Mouse (Mus musculus): ENCODE results near the gene Tmem8b. TPM values are rescaled to one million over a fixed set of nuclear protein-coding genes. Genes with fewer than 3 reads are reported as not detected.
A peak's percentile ranks its signal among the peaks of the same experiment; 100 is the strongest.

Tmem8b gene
- polyA plus RNA-seq, 1 experiment from 2014 or later, result 3.5 TPM

DNA sequence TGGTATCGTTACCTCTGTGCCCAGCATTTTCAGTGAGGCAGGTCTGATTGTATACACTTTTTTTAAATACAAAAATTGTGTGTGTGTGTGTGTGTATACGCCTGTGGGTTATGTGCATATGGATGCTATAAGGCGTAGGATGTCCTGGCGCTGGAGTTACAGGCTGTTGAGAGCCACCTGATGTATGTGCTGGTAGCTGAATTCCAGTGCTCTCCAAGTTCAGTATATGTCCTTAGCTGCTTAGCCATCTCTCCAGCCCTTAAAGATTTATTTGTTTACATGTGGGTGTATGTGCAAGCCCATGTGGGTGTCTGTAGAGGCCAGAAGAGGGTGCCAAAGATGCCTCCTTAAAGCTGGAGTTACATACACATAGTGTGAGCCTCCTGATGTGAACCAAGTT lies 11.6 kb upstream of the Tmem8b start:
- 50% methylated on average over 4 of the region's 4 CpGs for WGBS
- no peak for TF ChIP-seq CTCF (IDR thresholded peaks at IDR 0.05; ENCODE audit: low read depth)
- DNase-seq (peak; percentile 8), ATAC-seq (ENCODE audit: insufficient read depth) (no peak)
- Histone ChIP-seq H3K27ac (ENCODE audit: low read depth) (no peak overlapping the region), H3K36me3 (ENCODE audit: insufficient read depth) (no peaks in the 10 kb centered on the region), H3K4me2 (peak overlapping the region; percentile 89), H3K4me1 (ENCODE audit: insufficient read depth) (no peaks in the 10 kb centered on the region), H3K27me3 (ENCODE audit: insufficient read depth, low read length) (peaks cover 1% of the 10 kb centered on the region; the same call in 1 of the 2 replicates), H3K9me3 (ENCODE audit: low read depth, low read length) (no peaks in the 10 kb centered on the region), H3K9ac (no peak overlapping the region), H3K4me3 (ENCODE audit: low read depth, low read length) (peak overlapping the region; percentile 79)

DNA sequence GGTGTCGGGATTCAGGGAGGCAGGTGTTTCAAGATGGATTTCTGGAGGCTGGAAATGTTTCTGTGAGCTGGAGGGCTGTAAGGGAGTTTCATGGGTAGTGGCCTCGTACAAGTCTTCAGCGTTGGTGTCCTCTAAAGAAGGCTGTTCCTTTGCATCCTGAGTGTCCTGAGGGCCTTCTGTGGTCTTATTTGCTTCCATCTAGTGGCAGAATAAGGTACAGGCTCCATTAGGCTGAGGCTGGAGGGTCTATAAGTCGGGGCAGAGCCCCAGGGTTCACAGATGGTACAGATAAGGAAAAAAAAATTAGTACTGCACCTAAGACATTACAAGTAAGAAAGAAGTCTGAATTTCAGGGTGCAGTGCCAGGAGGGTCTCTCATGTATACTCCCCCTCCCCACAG lies 2.4 kb upstream of the Tmem8b start:
- peak; percentile 68 for TF ChIP-seq CTCF (IDR thresholded peaks at IDR 0.05; ENCODE audit: low read depth)
- H3K4me2 ChIP-seq, result no peak overlapping the region
- no peak overlapping the region for H3K4me3 ChIP-seq (ENCODE audit: low read depth, low read length)
- H3K9ac ChIP-seq, result no peak overlapping the region
- 15% methylated on average over 4 of the region's 4 CpGs for whole genome bisulfite sequencing
- H3K9me3 ChIP-seq (ENCODE audit: low read depth, low read length), result no peaks in the 10 kb centered on the region
- no peaks in the 10 kb centered on the region for H3K36me3 ChIP-seq (ENCODE audit: insufficient read depth)
- no peaks in the 10 kb centered on the region for H3K4me1 ChIP-seq (ENCODE audit: insufficient read depth)
- H3K27ac ChIP-seq (ENCODE audit: low read depth), result no peak overlapping the region
- DNase-seq, result peak; percentile 64
- H3K27me3 ChIP-seq (ENCODE audit: insufficient read depth, low read length), result peaks cover 20% of the 10 kb centered on the region
- ATAC-seq (ENCODE audit: insufficient read depth), result no peak

DNA sequence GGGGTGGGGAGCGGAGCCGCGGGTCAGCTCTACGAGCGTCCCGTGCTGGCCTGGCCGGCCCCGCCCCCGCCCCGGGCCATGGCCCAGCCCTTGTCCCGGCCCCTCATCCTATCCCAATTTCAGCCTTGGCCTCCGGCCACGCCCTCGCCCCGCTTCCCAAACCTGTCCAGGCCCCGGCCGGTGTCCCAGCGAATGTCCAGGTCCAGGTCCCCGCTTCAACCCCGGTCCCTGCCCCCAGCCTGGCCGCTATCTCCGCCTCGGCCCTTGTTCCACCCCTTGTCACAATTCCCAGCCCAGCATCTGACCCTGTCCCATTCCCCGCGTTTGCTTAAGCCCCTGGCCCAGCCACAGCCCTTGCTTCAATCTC lies 640 bp downstream of the Tmem8b start:
- Histone ChIP-seq H3K4me3 (ENCODE audit: low read depth, low read length) (peak overlapping the region; percentile 77), H3K27ac (ENCODE audit: low read depth) (peak overlapping the region; percentile 46; the same call in 1 of the 2 replicates), H3K36me3 (ENCODE audit: insufficient read depth) (0 out of 2 replicates have a peak, but pooled peaks cover 4% of the 10 kb centered on the region), H3K4me1 (ENCODE audit: insufficient read depth) (no peaks in the 10 kb centered on the region), H3K27me3 (ENCODE audit: insufficient read depth, low read length) (peaks cover 7% of the 10 kb centered on the region; the same call in 1 of the 2 replicates), H3K4me2 (peak overlapping the region; percentile 83), H3K9ac (peak overlapping the region; percentile 88), H3K9me3 (ENCODE audit: low read depth, low read length) (no peaks in the 10 kb centered on the region)
- whole genome bisulfite sequencing, result 2% methylated on average over 16 of the region's 25 CpGs
- no peak for TF ChIP-seq CTCF (IDR thresholded peaks at IDR 0.05; ENCODE audit: low read depth)
- peak; percentile 89 for ATAC-seq (ENCODE audit: insufficient read depth)
- peak; percentile 70 for DNase-seq

DNA sequence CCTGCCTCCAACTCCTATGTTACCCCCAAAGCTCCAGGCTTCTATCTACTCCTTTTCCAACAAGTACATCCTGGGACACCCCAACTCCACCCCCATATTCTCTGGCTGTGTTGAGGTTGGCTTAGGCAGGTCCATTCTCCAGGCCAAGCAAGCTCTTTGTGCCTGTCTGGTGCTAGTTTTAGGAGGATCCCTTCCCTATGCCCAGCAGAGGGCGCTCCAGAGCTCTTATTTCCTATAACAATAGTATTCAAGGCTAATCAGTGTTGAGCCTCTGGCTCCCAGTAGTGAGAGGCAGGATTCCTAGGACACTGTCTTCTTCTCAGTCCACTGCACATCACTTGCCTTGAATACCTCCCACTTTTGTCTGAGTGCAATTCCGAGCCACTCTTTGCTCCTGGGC lies 3.3 kb downstream of the Tmem8b start:
- 0 out of 2 replicates have a peak, but pooled peaks have one; percentile 12 for ATAC-seq (ENCODE audit: insufficient read depth)
- H3K4me3 ChIP-seq (ENCODE audit: low read depth, low read length), result no peak overlapping the region
- 7% methylated on average over 2 of the region's 2 CpGs for WGBS

DNA sequence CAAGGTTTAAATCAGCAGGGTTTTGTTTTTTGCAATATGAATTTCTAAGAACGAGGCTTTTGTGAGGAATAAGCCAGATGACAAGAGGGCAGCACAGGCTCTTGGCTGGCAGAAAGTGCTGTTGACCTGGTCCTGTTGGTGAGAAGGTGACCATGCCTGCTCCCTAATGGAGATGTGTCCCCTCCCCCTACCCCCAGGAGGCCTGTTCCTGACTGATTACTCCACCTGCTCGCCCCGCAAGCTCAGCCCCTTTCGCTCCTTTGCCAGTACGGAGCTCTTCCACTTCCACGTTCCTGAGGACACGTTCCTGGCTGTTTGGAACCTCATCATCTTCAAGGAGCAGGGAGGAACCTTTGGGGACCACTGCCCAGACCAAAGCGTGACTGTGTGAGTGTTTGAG lies 4.9 kb downstream of the Tmem8b start:
- Histone ChIP-seq H3K36me3 (ENCODE audit: insufficient read depth) (peaks cover 8% of the 10 kb centered on the region; the same call in 1 of the 2 replicates), H3K4me1 (ENCODE audit: insufficient read depth) (no peaks in the 10 kb centered on the region), H3K27me3 (ENCODE audit: insufficient read depth, low read length) (no peaks in the 10 kb centered on the region), H3K4me2 (no peak overlapping the region), H3K9ac (no peak overlapping the region), H3K27ac (ENCODE audit: low read depth) (no peak overlapping the region), H3K9me3 (ENCODE audit: low read depth, low read length) (no peaks in the 10 kb centered on the region), H3K4me3 (ENCODE audit: low read depth, low read length) (no peak overlapping the region)
- WGBS, result 86% methylated on average over 8 of the region's 8 CpGs
- TF ChIP-seq CTCF (IDR thresholded peaks at IDR 0.05; ENCODE audit: low read depth), result no peak
- DNase-seq (no peak), ATAC-seq (ENCODE audit: insufficient read depth) (no peak)

More for the DNA sequence above, 3.3 kb downstream of the Tmem8b start:
- TF ChIP-seq CTCF (IDR thresholded peaks at IDR 0.05; ENCODE audit: low read depth), result peak; percentile 84
- Histone ChIP-seq H3K4me1 (ENCODE audit: insufficient read depth) (no peaks in the 10 kb centered on the region), H3K9ac (no peak overlapping the region), H3K4me2 (no peak overlapping the region), H3K27me3 (ENCODE audit: insufficient read depth, low read length) (no peaks in the 10 kb centered on the region), H3K36me3 (ENCODE audit: insufficient read depth) (0 out of 2 replicates have a peak, but pooled peaks cover 8% of the 10 kb centered on the region), H3K27ac (ENCODE audit: low read depth) (no peak overlapping the region), H3K9me3 (ENCODE audit: low read depth, low read length) (no peaks in the 10 kb centered on the region)
- peak; percentile 97 for DNase-seq

DNA sequence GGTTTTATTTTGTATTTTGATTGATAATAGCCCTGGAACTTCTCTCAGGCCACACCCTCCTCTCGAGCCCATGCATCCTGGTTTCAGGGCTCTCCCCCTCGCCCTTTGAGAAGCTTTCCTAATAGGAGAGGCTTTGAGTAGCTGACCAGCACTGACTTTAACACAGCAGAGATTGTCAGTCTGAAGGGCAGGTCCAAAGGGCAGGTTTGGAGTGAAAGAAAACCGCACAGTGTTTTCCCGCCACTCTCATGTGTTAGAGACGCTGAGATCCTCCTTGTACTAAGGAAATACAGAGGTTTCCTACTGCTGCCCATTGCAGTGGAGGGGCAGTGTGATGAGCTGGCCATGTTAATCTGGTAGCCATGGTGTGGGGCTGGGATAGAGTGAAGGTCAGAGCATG lies 6.2 kb downstream of the Tmem8b start:
- ATAC-seq (ENCODE audit: insufficient read depth), result no peak
- 80% methylated on average over 5 of the region's 5 CpGs for WGBS
- no peak for TF ChIP-seq CTCF (IDR thresholded peaks at IDR 0.05; ENCODE audit: low read depth)
- no peak for DNase-seq
- peaks cover 8% of the 10 kb centered on the region; the same call in 1 of the 2 replicates for H3K36me3 ChIP-seq (ENCODE audit: insufficient read depth)
- no peak overlapping the region for H3K9ac ChIP-seq
- no peak overlapping the region for H3K27ac ChIP-seq (ENCODE audit: low read depth)
- no peaks in the 10 kb centered on the region for H3K27me3 ChIP-seq (ENCODE audit: insufficient read depth, low read length)
- no peaks in the 10 kb centered on the region for H3K4me1 ChIP-seq (ENCODE audit: insufficient read depth)
- no peak overlapping the region for H3K4me3 ChIP-seq (ENCODE audit: low read depth, low read length)
- no peak overlapping the region for H3K4me2 ChIP-seq
- H3K9me3 ChIP-seq (ENCODE audit: low read depth, low read length), result no peaks in the 10 kb centered on the region

DNA sequence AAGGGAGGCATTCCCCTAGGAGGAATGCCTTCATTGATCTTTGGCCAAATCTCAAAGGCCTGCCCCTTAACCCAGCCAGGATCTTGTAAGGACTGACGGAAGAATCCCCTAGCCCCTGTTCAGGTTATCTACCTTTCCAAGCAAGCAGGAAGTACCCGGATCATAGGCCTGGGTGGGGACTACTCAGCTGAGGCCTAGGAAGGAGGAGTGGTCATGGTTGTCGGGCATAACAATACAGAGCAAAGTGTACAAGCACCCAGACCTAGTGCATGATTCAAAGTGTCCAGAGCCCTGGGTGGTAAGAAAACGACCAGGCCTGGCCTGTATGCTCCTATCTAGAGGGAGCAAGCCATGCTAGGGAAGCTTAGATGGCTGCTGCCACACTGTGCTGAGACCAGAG lies 6.8 kb downstream of the Tmem8b start:
- Histone ChIP-seq H3K4me3 (ENCODE audit: low read depth, low read length) (no peak overlapping the region), H3K4me2 (no peak overlapping the region), H3K36me3 (ENCODE audit: insufficient read depth) (peaks cover 8% of the 10 kb centered on the region; the same call in 1 of the 2 replicates), H3K9me3 (ENCODE audit: low read depth, low read length) (no peaks in the 10 kb centered on the region), H3K27ac (ENCODE audit: low read depth) (no peak overlapping the region), H3K9ac (no peak overlapping the region), H3K27me3 (ENCODE audit: insufficient read depth, low read length) (no peaks in the 10 kb centered on the region), H3K4me1 (ENCODE audit: insufficient read depth) (no peaks in the 10 kb centered on the region)
- ATAC-seq (ENCODE audit: insufficient read depth), result no peak
- DNase-seq, result no peak
- WGBS, result 76% methylated on average over 4 of the region's 4 CpGs
- TF ChIP-seq CTCF (IDR thresholded peaks at IDR 0.05; ENCODE audit: low read depth), result no peak

All from lung, embryonic 14.5 days (tissue).